Mouse (Mus musculus) heart, embryonic 15.5 days (tissue): ENCODE results near the gene BC004004. TPM values are rescaled to one million over a fixed set of nuclear protein-coding genes. Genes with fewer than 3 reads are reported as not detected.

Experiments used
- ATAC-seq: fragments of 200-750 bp; cut with Nextera tagmentation; replicated peaks from 2 replicates; pipeline ENCODE4 v1.8.0; 2017; ENCODE audit warnings: low read depth, moderate TSS enrichment; ENCODE audit not compliant: insufficient number of reproducible peaks, insufficient read depth, low FRiP score
- H3K27ac ChIP-seq: fragments of 300-500 bp; sonication (generic); 2 replicates; pipeline ENCODE4 v1.5.1; 2015; ENCODE audit warnings: mild to moderate bottlenecking, inconsistent platforms
- H3K27me3 ChIP-seq: fragments of 300-500 bp; sonication (generic); 2 replicates; pipeline ENCODE4 v1.6.1; 2015; ENCODE audit warnings: inconsistent platforms
- H3K36me3 ChIP-seq: fragments of 300-500 bp; sonication (generic); 2 replicates; pipeline ENCODE4 v1.6.1; 2015; ENCODE audit warnings: mild to moderate bottlenecking, inconsistent platforms
- H3K4me1 ChIP-seq: fragments of 300-500 bp; sonication (generic); replicated peaks from 2 replicates; pipeline ENCODE4 v1.6.1; 2015; ENCODE audit warnings: inconsistent platforms
- H3K4me2 ChIP-seq: fragments of 300-500 bp; sonication (generic); 2 replicates; pipeline ENCODE4 v1.6.1; 2015; ENCODE audit warnings: inconsistent platforms, mild to moderate bottlenecking, moderate library complexity
- H3K4me3 ChIP-seq: fragments of 300-500 bp; sonication (generic); 2 replicates; pipeline ENCODE4 v1.5.1; 2015; ENCODE audit warnings: mild to moderate bottlenecking, inconsistent platforms
- H3K9ac ChIP-seq: fragments of 300-500 bp; sonication (generic); 2 replicates; pipeline ENCODE4 v1.6.1; 2015; ENCODE audit warnings: mild to moderate bottlenecking, inconsistent platforms
- H3K9me3 ChIP-seq: fragments of 300-500 bp; sonication (generic); replicated peaks from 2 replicates; pipeline ENCODE4 v1.6.1; 2016; ENCODE audit warnings: inconsistent platforms
- WGBS: fragments of 180-500 bp; shearing (Covaris S2); methylation state at CpG from one replicate; pipeline ENCODE4 v1.1.7; 2015; ENCODE audit warnings: mixed read lengths; 5-methylcytosine and 5-hydroxymethylcytosine counted together
- polyA plus RNA-seq: library from polyadenylated mRNA; unstranded; fragments of >200 nt; fragmentation: Nextera tagmentation; extraction: Ambion mirVana; gene quantifications from 2 replicates; pipeline ENCODE4 v1.2.1, GENCODE M21; 2015

The BC004004 gene
- polyA plus RNA-seq, result 91.1 and 96.0 TPM in 2 replicates

GRCm38 (mm10) chr17:29268682-29269348 lies at the start of gene BC004004:
TSS of gene BC004004 (plus strand) at chr17:29268788.
- ATAC-seq, result peak; percentile 90
- H3K27ac ChIP-seq, result peak within 1 kb of the TSS; percentile 97
- H3K9ac ChIP-seq, result peak within 1 kb of the TSS; percentile 96
- H3K4me1 ChIP-seq, result peaks cover 28% of the 10 kb centered on the region
- H3K4me3 ChIP-seq, result peak within 1 kb of the TSS; percentile 96
- peak within 1 kb of the TSS; percentile 77 for H3K4me2 ChIP-seq
- no peaks in the 10 kb centered on the region for H3K36me3 ChIP-seq
- H3K27me3 ChIP-seq, result no peaks in the 10 kb centered on the region
- under 1% methylated on average over 57 of the region's 63 CpGs for WGBS
- no peaks in the 10 kb centered on the region for H3K9me3 ChIP-seq

- 72% methylated on average over 14 of the region's 14 CpGs for WGBS
- Histone ChIP-seq H3K4me3 (no peak overlapping the region), H3K36me3 (no peaks in the 10 kb centered on the region), H3K9me3 (no peaks in the 10 kb centered on the region), H3K4me2 (no peak overlapping the region), H3K4me1 (no peaks in the 10 kb centered on the region), H3K27ac (no peak overlapping the region), H3K27me3 (peaks cover 3% of the 10 kb centered on the region; the same call in 1 of the 2 replicates), H3K9ac (no peak overlapping the region)
- ATAC-seq, result no peak
These were observed 48.0 kb upstream of the BC004004 start for GRCm38 (mm10) chr17:29220631-29221030.

GRCm38 (mm10) chr17:29231109-29231508 lies 37.5 kb upstream of the BC004004 start:
- Histone ChIP-seq H3K9me3 (no peaks in the 10 kb centered on the region), H3K4me1 (no peaks in the 10 kb centered on the region), H3K4me3 (no peak overlapping the region), H3K9ac (no peak overlapping the region), H3K36me3 (no peaks in the 10 kb centered on the region), H3K27me3 (peaks cover 28% of the 10 kb centered on the region), H3K4me2 (no peak overlapping the region), H3K27ac (no peak overlapping the region)
- WGBS, result 75% methylated on average over 10 of the region's 10 CpGs
- no peak for ATAC-seq

- WGBS, result 50% methylated on average over 7 of the region's 7 CpGs
- ATAC-seq, result no peak
- Histone ChIP-seq H3K27me3 (peaks cover 62% of the 10 kb centered on the region), H3K4me1 (peaks cover 24% of the 10 kb centered on the region), H3K27ac (no peak overlapping the region), H3K4me2 (peak overlapping the region; percentile 100), H3K4me3 (peak overlapping the region; percentile 61; the same call in 1 of the 2 replicates), H3K9ac (no peak overlapping the region), H3K36me3 (no peaks in the 10 kb centered on the region), H3K9me3 (no peaks in the 10 kb centered on the region)
These were observed 32.5 kb upstream of the BC004004 start for GRCm38 (mm10) chr17:29236111-29236510.

- 3% methylated on average over 32 of the region's 32 CpGs for WGBS
- Histone ChIP-seq H3K27ac (0 out of 2 replicates have a peak overlapping the region, but pooled peaks have one; percentile 29), H3K36me3 (no peaks in the 10 kb centered on the region), H3K4me2 (peak overlapping the region; percentile 100), H3K27me3 (peaks cover 58% of the 10 kb centered on the region), H3K4me1 (peaks cover 30% of the 10 kb centered on the region), H3K9ac (peak overlapping the region; percentile 64), H3K4me3 (peak overlapping the region; percentile 61), H3K9me3 (no peaks in the 10 kb centered on the region)
- no peak for ATAC-seq
These were observed 31.3 kb upstream of the BC004004 start for GRCm38 (mm10) chr17:29237267-29237771.

GRCm38 (mm10) chr17:29237772-29238420 lies 30.7 kb upstream of the BC004004 start, which contains the start of gene Cpne5:
TSS of gene Cpne5 (minus strand) at chr17:29238167.
- WGBS, result under 1% methylated on average over 53 of the region's 73 CpGs
- Histone ChIP-seq H3K9ac (peak within 1 kb of the TSS; percentile 64), H3K4me3 (peak within 1 kb of the TSS; percentile 61), H3K9me3 (no peaks in the 10 kb centered on the region), H3K27me3 (peaks cover 58% of the 10 kb centered on the region), H3K27ac (peak within 1 kb of the TSS; percentile 29), H3K36me3 (no peaks in the 10 kb centered on the region), H3K4me2 (peak within 1 kb of the TSS; percentile 100), H3K4me1 (peaks cover 30% of the 10 kb centered on the region)
- peak; percentile 50; the same call in 1 of the 2 replicates for ATAC-seq

GRCm38 (mm10) chr17:29238421-29238945 lies 30.1 kb upstream of the BC004004 start:
- peak overlapping the region; percentile 100 for H3K4me2 ChIP-seq
- 3% methylated on average over 23 of the region's 23 CpGs for WGBS
- peak overlapping the region; percentile 29; the same call in 1 of the 2 replicates for H3K27ac ChIP-seq
- H3K9ac ChIP-seq, result peak overlapping the region; percentile 64
- peaks cover 30% of the 10 kb centered on the region for H3K4me1 ChIP-seq
- peaks cover 58% of the 10 kb centered on the region for H3K27me3 ChIP-seq
- H3K9me3 ChIP-seq, result no peaks in the 10 kb centered on the region
- H3K4me3 ChIP-seq, result peak overlapping the region; percentile 61
- ATAC-seq, result no peak
- H3K36me3 ChIP-seq, result no peaks in the 10 kb centered on the region

GRCm38 (mm10) chr17:29244912-29245311 lies 23.7 kb upstream of the BC004004 start:
- H3K9ac ChIP-seq, result no peak overlapping the region
- H3K9me3 ChIP-seq, result no peaks in the 10 kb centered on the region
- no peak for ATAC-seq
- peaks cover 2% of the 10 kb centered on the region; the same call in 1 of the 2 replicates for H3K27me3 ChIP-seq
- no peak overlapping the region for H3K4me3 ChIP-seq
- 37% methylated on average over 12 of the region's 12 CpGs for WGBS
- no peak overlapping the region for H3K4me2 ChIP-seq
- H3K27ac ChIP-seq, result no peak overlapping the region
- 0 out of 2 replicates have a peak, but pooled peaks cover 2% of the 10 kb centered on the region for H3K36me3 ChIP-seq
- H3K4me1 ChIP-seq, result peaks cover 42% of the 10 kb centered on the region

- Histone ChIP-seq H3K4me3 (no peak overlapping the region), H3K4me1 (peaks cover 50% of the 10 kb centered on the region), H3K9me3 (no peaks in the 10 kb centered on the region), H3K27me3 (peaks cover 2% of the 10 kb centered on the region; the same call in 1 of the 2 replicates), H3K4me2 (no peak overlapping the region), H3K36me3 (peaks cover 8% of the 10 kb centered on the region; the same call in 1 of the 2 replicates), H3K27ac (no peak overlapping the region), H3K9ac (no peak overlapping the region)
- ATAC-seq, result no peak
- 48% methylated on average over 7 of the region's 7 CpGs for WGBS
These were observed 22.9 kb upstream of the BC004004 start for GRCm38 (mm10) chr17:29245725-29246124.

GRCm38 (mm10) chr17:29246602-29247001 lies 22.0 kb upstream of the BC004004 start:
- WGBS, result 19% methylated on average over 5 of the region's 5 CpGs
- Histone ChIP-seq H3K4me2 (no peak overlapping the region), H3K4me3 (no peak overlapping the region), H3K9me3 (no peaks in the 10 kb centered on the region), H3K36me3 (peaks cover 9% of the 10 kb centered on the region; the same call in 1 of the 2 replicates), H3K27ac (peak overlapping the region; percentile 87; the same call in 1 of the 2 replicates), H3K9ac (no peak overlapping the region), H3K27me3 (peaks cover 2% of the 10 kb centered on the region; the same call in 1 of the 2 replicates), H3K4me1 (peaks cover 55% of the 10 kb centered on the region)
- no peak for ATAC-seq

GRCm38 (mm10) chr17:29247881-29248280 lies 20.7 kb upstream of the BC004004 start:
- no peak for ATAC-seq
- Histone ChIP-seq H3K4me3 (no peak overlapping the region), H3K27ac (peak overlapping the region; percentile 87), H3K36me3 (peaks cover 9% of the 10 kb centered on the region; the same call in 1 of the 2 replicates), H3K4me2 (no peak overlapping the region), H3K27me3 (peaks cover 2% of the 10 kb centered on the region; the same call in 1 of the 2 replicates), H3K4me1 (peaks cover 65% of the 10 kb centered on the region), H3K9ac (peak overlapping the region; percentile 7; the same call in 1 of the 2 replicates), H3K9me3 (no peaks in the 10 kb centered on the region)
- 37% methylated on average over 13 of the region's 13 CpGs for WGBS
